Mouse (Mus musculus) megakaryocyte, adult 5-6 weeks (primary cell): Measurements from ENCODE around the gene Efcab11. TPM values are rescaled to one million over a fixed set of nuclear protein-coding genes. Genes with fewer than 3 reads are reported as not detected.

Experiments used
- total RNA-seq, 2 experiments: library from RNA; stranded (forward) in 1 of 2; stranded (reverse) in 1 of 2; fragments of 153-499, 151-499 nt in 1 of 2; fragments of 221-1000, 200-1000 nt in 1 of 2; gene quantifications; 2 replicates each; pipeline versions ENCODE4 v1.2.3 to v1.2.4; 2015 to 2017

Efcab11 gene
- total RNA-seq, 2 experiments from 2014 or later = 7.0 to 17.3 TPM

Other genes with a start within 250 kb of the Efcab11 start
- 25.6 and 30.3 TPM in 2 replicates for gene Tdp1, start 78 bp upstream of the Efcab11 start, total RNA-seq (2015)
- 11.9 and 13.5 TPM in 2 replicates for gene Tdp1, start 78 bp upstream of the Efcab11 start, total RNA-seq (2017)
- gene Kcnk13, start 80.1 kb upstream of the Efcab11 start, total RNA-seq (2015) = 0.16 and 0.23 TPM in 2 replicates
- 0.16 and 0.40 TPM in 2 replicates for gene Kcnk13, start 80.1 kb upstream of the Efcab11 start, total RNA-seq (2017)
- gene Psmc1, start 225.7 kb upstream of the Efcab11 start, total RNA-seq (2015) = 151 and 157 TPM in 2 replicates
- 154 and 189 TPM in 2 replicates for gene Psmc1, start 225.7 kb upstream of the Efcab11 start, total RNA-seq (2017)